Mouse (Mus musculus) megakaryocyte, embryonic 14.5 days (primary cell): ENCODE data around the gene Olfr523.

Experiments
- FLI1 ChIP-seq: IDR thresholded peaks from 2 replicates; pipeline ENCODE4 v1.6.1; 2012; ENCODE audit warnings: low read length, inconsistent platforms, mixed read lengths
- GATA1 ChIP-seq: IDR thresholded peaks from 3 replicates; pipeline ENCODE4 v1.6.1; 2012; ENCODE audit warnings: mixed read lengths, low read length, inconsistent platforms, borderline replicate concordance

- no peak for TF ChIP-seq GATA1
- no peak for TF ChIP-seq FLI1
These were observed 19.6 kb upstream of the Olfr523 start for GRCm38 (mm10) chr7:140153383-140153782.
